Mouse (Mus musculus) embryonic facial prominence, embryonic 14.5 days (tissue): ENCODE data around the gene Ngef. TPM values are rescaled to one million over a fixed set of nuclear protein-coding genes. Genes with fewer than 3 reads are reported as not detected.
A peak's percentile ranks its signal among the peaks of the same experiment; 100 is the strongest.

Experiments used
- ATAC-seq: fragments of 200-750 bp; cut with Nextera tagmentation; 2 replicates; pipeline ENCODE4 v1.8.0; 2017; ENCODE audit warnings: low read depth, moderate number of reproducible peaks, moderate TSS enrichment
- DNase-seq: peaks from one replicate; pipeline ENCODE4 v3.0.0-alpha.2; 2015; ENCODE audit warnings: low spot score
- H3K27ac ChIP-seq: fragments of 300-500 bp; sonication (generic); replicated peaks from 2 replicates; pipeline ENCODE4 v1.5.1; 2014; ENCODE audit warnings: low read depth, mild to moderate bottlenecking, low read length, moderate library complexity
- H3K27me3 ChIP-seq: fragments of 300-500 bp; sonication (generic); replicated peaks from 2 replicates; pipeline ENCODE4 v1.6.1; 2014; ENCODE audit warnings: low read length; ENCODE audit not compliant: control insufficient read depth, insufficient read depth
- H3K36me3 ChIP-seq: fragments of 300-500 bp; sonication (generic); 2 replicates; pipeline ENCODE4 v1.6.1; 2014; ENCODE audit warnings: low read length, mixed read lengths; ENCODE audit not compliant: control insufficient read depth, insufficient read depth
- H3K4me1 ChIP-seq: fragments of 300-500 bp; sonication (generic); 2 replicates; pipeline ENCODE4 v1.6.1; 2014; ENCODE audit warnings: antibody characterized with exemption, low read length; ENCODE audit not compliant: control insufficient read depth, insufficient read depth
- H3K4me2 ChIP-seq: fragments of 300-500 bp; sonication (generic); 2 replicates; pipeline ENCODE4 v1.6.1; 2014; ENCODE audit warnings: low read depth, mild to moderate bottlenecking, low read length, moderate library complexity, mixed read lengths
- H3K4me3 ChIP-seq: fragments of 300-500 bp; sonication (generic); 2 replicates; pipeline ENCODE4 v1.5.1; 2014; ENCODE audit warnings: low read depth, mild to moderate bottlenecking, low read length
- H3K9ac ChIP-seq: fragments of 300-500 bp; sonication (generic); 2 replicates; pipeline ENCODE4 v1.6.1; 2014; ENCODE audit warnings: low read depth, mild to moderate bottlenecking, low read length, moderate library complexity, mixed read lengths
- H3K9me3 ChIP-seq: fragments of 300-500 bp; sonication (generic); 2 replicates; pipeline ENCODE4 v1.6.1; 2016; ENCODE audit warnings: low read length; ENCODE audit not compliant: control insufficient read depth
- WGBS: fragments of 180-500 bp; shearing (Covaris S2); extraction: QIAGEN DNeasy Blood & Tissue Kit; methylation state at CpG from one replicate; pipeline ENCODE4 v1.1.7; 2014; 5-methylcytosine and 5-hydroxymethylcytosine counted together
- polyA plus RNA-seq: library from polyadenylated mRNA; unstranded; fragments of >200 nt; fragmentation: Nextera tagmentation; extraction: Ambion mirVana; gene quantifications from 2 replicates; pipeline ENCODE4 v1.2.1, GENCODE M21; 2014

Ngef gene
- polyA plus RNA-seq = 2.1 and 2.5 TPM in 2 replicates

GRCm38 (mm10) chr1:87573800-87574215 is at the start of gene Ngef:
Gene Ngef (minus strand): TSS chr1:87573870.
- no peaks in the 10 kb centered on the region for H3K36me3 ChIP-seq
- H3K27ac ChIP-seq = no peak within 1 kb of the TSS
- H3K9ac ChIP-seq = no peak within 1 kb of the TSS
- H3K4me3 ChIP-seq = no peak within 1 kb of the TSS
- no peaks in the 10 kb centered on the region for H3K9me3 ChIP-seq
- no peak for ATAC-seq
- H3K27me3 ChIP-seq = no peaks in the 10 kb centered on the region
- H3K4me2 ChIP-seq = no peak within 1 kb of the TSS
- 80% methylated on average over 6 of the region's 6 CpGs for WGBS
- no peak for DNase-seq
- H3K4me1 ChIP-seq = no peaks in the 10 kb centered on the region

- Histone ChIP-seq H3K4me3 (no peak overlapping the region), H3K36me3 (no peaks in the 10 kb centered on the region), H3K9me3 (no peaks in the 10 kb centered on the region), H3K27ac (no peak overlapping the region), H3K9ac (no peak overlapping the region), H3K27me3 (no peaks in the 10 kb centered on the region), H3K4me2 (no peak overlapping the region), H3K4me1 (no peaks in the 10 kb centered on the region)
- 42% methylated on average over 3 of the region's 3 CpGs for WGBS
- ATAC-seq = no peak
- DNase-seq = no peak
Observed at GRCm38 (mm10) chr1:87621858-87622279, 48.2 kb upstream of the Ngef start.

- no peaks in the 10 kb centered on the region for H3K27me3 ChIP-seq
- H3K27ac ChIP-seq = no peak overlapping the region
- H3K9me3 ChIP-seq = no peaks in the 10 kb centered on the region
- ATAC-seq = no peak
- H3K36me3 ChIP-seq = no peaks in the 10 kb centered on the region
- H3K4me1 ChIP-seq = no peaks in the 10 kb centered on the region
- peak overlapping the region; percentile 1; the same call in 1 of the 2 replicates for H3K4me2 ChIP-seq
- no peak overlapping the region for H3K9ac ChIP-seq
- no peak for DNase-seq
- H3K4me3 ChIP-seq = peak overlapping the region; percentile 6; the same call in 1 of the 2 replicates
- 78% methylated on average over 9 of the region's 9 CpGs for WGBS
Observed at GRCm38 (mm10) chr1:87621146-87621857, 47.6 kb upstream of the Ngef start.

- Histone ChIP-seq H3K9me3 (no peaks in the 10 kb centered on the region), H3K4me1 (no peaks in the 10 kb centered on the region), H3K27ac (0 out of 2 replicates have a peak overlapping the region, but pooled peaks have one; percentile 17), H3K4me2 (peak overlapping the region; percentile 1), H3K4me3 (peak overlapping the region; percentile 6), H3K36me3 (no peaks in the 10 kb centered on the region), H3K9ac (no peak overlapping the region), H3K27me3 (no peaks in the 10 kb centered on the region)
- DNase-seq (no peak), ATAC-seq (no peak)
- WGBS = 78% methylated on average over 6 of the region's 6 CpGs
Observed at GRCm38 (mm10) chr1:87620693-87621092, 47.0 kb upstream of the Ngef start.

- Histone ChIP-seq H3K27ac (0 out of 2 replicates have a peak within 1 kb of the TSS, but pooled peaks have one; percentile 17), H3K9ac (no peak within 1 kb of the TSS)
- no peak for ATAC-seq
Observed at GRCm38 (mm10) chr1:87620211-87620668, 46.6 kb upstream of the Ngef start, which contains the start of gene Inpp5d. Gene Inpp5d (plus strand): TSS chr1:87620312.

GRCm38 (mm10) chr1:87614576-87615295 is 41.1 kb upstream of the Ngef start:
- Histone ChIP-seq H3K36me3 (no peaks in the 10 kb centered on the region), H3K27ac (no peak overlapping the region), H3K27me3 (no peaks in the 10 kb centered on the region), H3K4me1 (no peaks in the 10 kb centered on the region), H3K4me3 (no peak overlapping the region), H3K4me2 (no peak overlapping the region), H3K9me3 (no peaks in the 10 kb centered on the region), H3K9ac (no peak overlapping the region)
- 82% methylated on average over 2 of the region's 2 CpGs for WGBS
- ATAC-seq (no peak), DNase-seq (no peak)

More at GRCm38 (mm10) chr1:87620211-87620668, 46.6 kb upstream of the Ngef start, which contains the start of gene Inpp5d:
- whole genome bisulfite sequencing = 79% methylated on average over 10 of the region's 12 CpGs
- Histone ChIP-seq H3K27me3 (no peaks in the 10 kb centered on the region), H3K4me1 (no peaks in the 10 kb centered on the region), H3K4me2 (peak within 1 kb of the TSS; percentile 1), H3K4me3 (peak within 1 kb of the TSS; percentile 6), H3K9me3 (no peaks in the 10 kb centered on the region), H3K36me3 (no peaks in the 10 kb centered on the region)
- peak; percentile 41 for DNase-seq

DNA sequence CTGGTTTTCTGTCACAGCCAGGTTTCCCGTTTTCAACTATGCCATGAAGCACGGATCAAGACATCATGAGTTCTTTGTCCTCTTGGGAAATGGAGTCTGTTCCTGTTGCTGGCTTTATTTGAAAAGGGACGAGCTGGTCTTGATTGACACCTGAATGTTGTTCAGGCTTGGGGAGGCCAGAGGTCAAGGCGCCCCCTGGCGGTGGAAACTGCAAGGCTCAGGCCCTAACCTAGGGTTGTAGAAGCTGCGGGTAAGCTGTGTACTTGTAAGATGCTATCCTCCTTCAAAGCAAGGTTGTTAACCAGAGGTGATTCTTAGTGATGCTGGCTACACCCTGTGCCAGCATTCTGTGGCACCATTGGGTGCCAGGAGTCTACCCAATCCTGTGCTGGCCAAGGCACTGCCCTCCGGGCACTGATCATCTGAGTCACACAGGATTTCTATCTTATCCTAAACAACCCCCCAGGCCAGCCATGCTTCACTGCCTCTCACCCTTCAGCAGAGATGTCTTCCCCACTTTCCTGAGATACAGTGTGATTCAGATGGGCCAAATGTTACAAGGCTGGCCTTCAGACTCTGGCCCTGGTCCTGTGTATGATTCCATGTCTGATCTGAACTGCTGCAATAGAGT is 34.9 kb upstream of the Ngef start:
- DNase-seq (peak; percentile 5), ATAC-seq (no peak)
- Histone ChIP-seq H3K4me2 (no peak overlapping the region), H3K27ac (no peak overlapping the region), H3K27me3 (no peaks in the 10 kb centered on the region), H3K9ac (no peak overlapping the region), H3K9me3 (no peaks in the 10 kb centered on the region), H3K36me3 (no peaks in the 10 kb centered on the region), H3K4me3 (no peak overlapping the region), H3K4me1 (no peaks in the 10 kb centered on the region)
- 29% methylated on average over 7 of the region's 7 CpGs for WGBS

DNA sequence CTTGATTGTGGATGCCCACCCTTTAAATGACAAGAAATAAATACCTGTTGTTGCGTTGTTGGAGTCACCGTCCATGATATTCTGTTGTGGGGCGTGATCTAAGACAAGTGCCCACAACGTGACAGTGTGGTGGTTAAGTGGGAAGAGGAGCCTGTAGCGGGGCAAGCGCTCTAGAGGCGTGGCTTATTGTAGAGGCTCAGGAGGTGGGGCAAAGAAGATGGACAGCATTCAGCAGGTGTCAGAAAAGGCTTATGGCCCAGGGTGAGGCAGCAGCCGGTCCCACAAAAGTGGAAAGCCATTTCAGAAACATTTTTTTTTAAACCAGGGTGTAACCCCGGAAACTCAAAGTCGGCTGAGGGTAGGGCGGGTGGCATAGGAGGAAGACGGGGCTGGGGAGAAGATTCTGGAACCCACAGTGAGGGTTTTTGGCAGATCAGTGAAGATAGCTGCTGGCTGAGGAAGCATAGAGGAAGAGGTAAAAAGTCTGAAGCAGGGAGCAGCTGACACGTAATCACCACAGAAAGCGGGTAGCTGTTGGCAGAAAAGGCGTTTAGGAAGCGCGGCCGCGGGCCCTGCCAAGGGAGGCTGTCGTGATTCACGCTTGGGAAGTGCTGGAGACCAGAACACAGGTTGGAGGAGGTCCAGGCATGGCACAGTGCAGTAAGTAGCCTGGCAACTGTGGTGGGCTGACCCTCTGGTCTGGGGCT is 33.9 kb upstream of the Ngef start:
- no peaks in the 10 kb centered on the region for H3K9me3 ChIP-seq
- DNase-seq (no peak), ATAC-seq (no peak)
- no peak overlapping the region for H3K27ac ChIP-seq
- 76% methylated on average over 21 of the region's 21 CpGs for WGBS
- no peaks in the 10 kb centered on the region for H3K4me1 ChIP-seq
- H3K4me2 ChIP-seq = no peak overlapping the region
- H3K4me3 ChIP-seq = no peak overlapping the region
- no peak overlapping the region for H3K9ac ChIP-seq
- H3K36me3 ChIP-seq = no peaks in the 10 kb centered on the region
- H3K27me3 ChIP-seq = no peaks in the 10 kb centered on the region
